Mouse (Mus musculus): Measurements from ENCODE around the gene Ifih1.

Gene Ifih1

DNA sequence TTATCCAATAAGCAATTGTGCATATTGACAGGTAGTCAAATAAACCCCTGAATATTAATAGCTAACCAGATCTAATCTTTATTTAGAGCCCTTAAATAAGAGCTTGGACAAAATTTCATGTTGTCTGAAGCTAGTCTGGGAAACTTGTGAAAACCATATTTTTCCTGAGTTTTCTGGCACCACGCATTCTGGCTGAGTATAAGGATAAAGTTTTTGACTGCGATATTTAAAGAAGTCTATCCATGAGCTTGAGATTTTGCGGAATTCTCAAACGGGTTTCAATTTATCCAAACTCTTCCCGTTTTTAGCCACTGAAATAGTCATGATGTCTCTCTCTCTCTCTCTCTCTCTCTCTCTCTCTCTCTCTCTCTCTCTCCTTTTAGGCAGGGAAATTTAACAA, 98.0 kb downstream of the Ifih1 start:
- DNase-seq = no peak
